Mouse (Mus musculus) MEL (cell line): Measurements from ENCODE around the gene Sept5.

Source experiments
- CHD2 ChIP-seq: IDR thresholded peaks from 2 replicates; pipeline ENCODE4 v1.6.1; 2011; ENCODE audit warnings: low read length, improper control_type of control experiment
- CTCF ChIP-seq, 3 experiments: IDR thresholded peaks in 2 of 3; conservative IDR thresholded peaks in 1 of 3; 2 replicates each; pipeline ENCODE4 v1.5.1; 2011 to 2012; ENCODE audit warnings: low read length in 3 of 3, low read depth in 2 of 3, mild to moderate bottlenecking in 2 of 3, improper control_type of control experiment in 1 of 3, inconsistent platforms in 1 of 3, mixed read lengths in 1 of 3, moderate library complexity in 1 of 3; ENCODE audit not compliant: control insufficient read depth in 1 of 3, insufficient read depth in 1 of 3, poor library complexity in 1 of 3, severe bottlenecking in 1 of 3
- E2F4 ChIP-seq: IDR thresholded peaks from 2 replicates; pipeline ENCODE4 v1.6.1; 2011; ENCODE audit warnings: low read depth, low read length, improper control_type of control experiment, borderline replicate concordance
- EP300 ChIP-seq, 2 experiments: IDR thresholded peaks; 2 replicates each; pipeline ENCODE4 v1.6.1; 2011; ENCODE audit warnings: improper control_type of control experiment in 2 of 2, low read length in 2 of 2, low read depth in 1 of 2, mild to moderate bottlenecking in 1 of 2
- GABPA ChIP-seq: IDR thresholded peaks from 2 replicates; pipeline ENCODE4 v1.6.1; 2012; ENCODE audit warnings: low read depth, mild to moderate bottlenecking, inconsistent platforms, low read length, improper control_type of control experiment, moderate library complexity
- GATA1 ChIP-seq: IDR thresholded peaks from 2 replicates; pipeline ENCODE4 v1.6.1; 2011; ENCODE audit warnings: low read depth, low read length, improper control_type of control experiment
- MEF2A ChIP-seq: IDR thresholded peaks from 2 replicates; pipeline ENCODE4 v1.6.1; 2014; ENCODE audit warnings: low read depth, mild to moderate bottlenecking, inconsistent platforms, low read length, improper control_type of control experiment; ENCODE audit not compliant: poor library complexity, insufficient replicate concordance, severe bottlenecking; ENCODE audit errors: extremely low read depth
- RCOR1 ChIP-seq: IDR thresholded peaks from 2 replicates; pipeline ENCODE4 v1.6.1; 2012; ENCODE audit warnings: low read depth, mild to moderate bottlenecking, inconsistent platforms, low read length, improper control_type of control experiment
- SIN3A ChIP-seq: IDR thresholded peaks from 2 replicates; pipeline ENCODE4 v1.6.1; 2012; ENCODE audit warnings: low read length, improper control_type of control experiment, inconsistent platforms
- TBP ChIP-seq: IDR thresholded peaks from 2 replicates; pipeline ENCODE4 v1.8.0; 2011; ENCODE audit warnings: low read depth, low read length, improper control_type of control experiment
- USF1 ChIP-seq: IDR thresholded peaks from 2 replicates; pipeline ENCODE4 v1.6.1; 2014; ENCODE audit warnings: low read depth, mild to moderate bottlenecking, inconsistent platforms, low read length, improper control_type of control experiment, moderate library complexity
- ZNF384 ChIP-seq: IDR thresholded peaks from 2 replicates; pipeline ENCODE4 v1.6.1; 2012; ENCODE audit warnings: low read depth, mild to moderate bottlenecking, inconsistent platforms, low read length, improper control_type of control experiment

DNA sequence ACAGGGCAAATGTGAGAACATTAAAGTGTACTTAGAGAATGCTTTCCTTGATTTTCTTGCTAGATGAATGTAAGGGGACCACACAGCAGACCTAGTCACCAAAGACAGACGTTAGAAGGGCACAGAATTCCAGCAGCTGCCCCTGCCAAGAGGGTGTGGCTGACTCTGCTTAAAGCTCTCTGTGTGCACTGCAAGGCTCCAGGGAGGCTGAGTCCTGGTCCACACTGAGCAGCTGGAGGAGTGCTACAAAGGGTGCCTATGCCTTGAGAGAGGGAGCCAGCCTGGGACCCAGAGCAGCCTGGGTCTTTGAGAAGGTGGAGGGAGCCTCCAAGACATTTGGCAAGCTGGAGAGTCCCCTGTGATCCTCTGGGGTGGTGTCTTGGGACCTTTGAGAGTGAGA lies 3.6 kb upstream of the Sept5 start:
- TF ChIP-seq RCOR1: no peak
- TF ChIP-seq SIN3A: no peak
- no peak for TF ChIP-seq CTCF (IDR thresholded peaks at IDR 0.05 in 2 of 3, conservative IDR thresholded peaks at IDR 0.05 in 1 of 3; ENCODE audit: control insufficient read depth in 1 of 3, insufficient read depth in 1 of 3, low read depth in 2 of 3, low read length in 3 of 3, poor library complexity in 1 of 3, severe bottlenecking in 1 of 3)
- no peak for TF ChIP-seq EP300 (IDR thresholded peaks at IDR 0.05; ENCODE audit: low read depth in 1 of 2, low read length in 2 of 2)
- no peak for TF ChIP-seq GABPA
- TF ChIP-seq ZNF384: no peak
- no peak for TF ChIP-seq USF1
- no peak for TF ChIP-seq CHD2
- no peak for TF ChIP-seq TBP
- no peak for TF ChIP-seq GATA1
- TF ChIP-seq E2F4: no peak
- no peak for TF ChIP-seq MEF2A
